Mouse (Mus musculus) mouse embryonic stem cell (cell line): ENCODE data around the gene Gm20765.
"Not testable (repeated sequence)": the region's sequence is repeated elsewhere in the genome, so short reads cannot be mapped to it uniquely, and the experiment has no call there.

Source experiments
- in situ Hi-C, 2 experiments: fragments of 300-500 bp; cut with MboI; formaldehyde crosslinking; loops; 1 replicate in 1 of 2; 3 replicates in 1 of 2; pipeline ENCODE4 v1.14.3; 2019 to 2020; ENCODE audit warnings: low sequenced_read_pairs in 2 of 2, low pct_unique_long_range_greater_than_20kb in 1 of 2, mixed read lengths in 1 of 2; ENCODE audit not compliant: unreplicated experiment in 1 of 2

Gm20765 gene

GRCm38 (mm10) chr10:104185233-104185632 is at the start of gene Gm20765:
Gene Gm20765 (plus strand): TSS chr10:104185533.
- in situ Hi-C loops: not testable (repeated sequence)

GRCm38 (mm10) chr10:104142687-104143086 is 42.6 kb upstream of the Gm20765 start, which contains the start of gene Gm21293:
Gene Gm21293 (plus strand): TSS chr10:104142987.
- in situ Hi-C loops: not testable (repeated sequence)

GRCm38 (mm10) chr10:104151197-104151596 is 34.1 kb upstream of the Gm20765 start, which contains the start of gene Gm6763:
Gene Gm6763 (plus strand): TSS chr10:104151497.
- in situ Hi-C loops: not testable (repeated sequence)

GRCm38 (mm10) chr10:104159706-104160105 is 25.6 kb upstream of the Gm20765 start, which contains the start of gene Gm8764:
Gene Gm8764 (plus strand): TSS chr10:104160006.
- in situ Hi-C loops: not testable (repeated sequence)

GRCm38 (mm10) chr10:104168215-104168614 is 17.1 kb upstream of the Gm20765 start, which contains the start of gene Gm21304:
Gene Gm21304 (plus strand): TSS chr10:104168515.
- in situ Hi-C loops: not testable (repeated sequence)

GRCm38 (mm10) chr10:104176724-104177123 is 8.6 kb upstream of the Gm20765 start, which contains the start of gene Gm21312:
Gene Gm21312 (plus strand): TSS chr10:104177024.
- in situ Hi-C loops: not testable (repeated sequence)

- in situ Hi-C loops: not testable (repeated sequence)
These were observed 8.4 kb downstream of the Gm20765 start, which contains the start of gene Gm4340 for GRCm38 (mm10) chr10:104193742-104194141. Gene Gm4340 (plus strand): TSS chr10:104194042.

GRCm38 (mm10) chr10:104209655-104210054 is 24.3 kb downstream of the Gm20765 start:
- in situ Hi-C loops: no loop called here

- in situ Hi-C loops: no loop called here
These were observed 25.1 kb downstream of the Gm20765 start for GRCm38 (mm10) chr10:104210268-104210990.

GRCm38 (mm10) chr10:104214527-104214926 is 29.2 kb downstream of the Gm20765 start:
- in situ Hi-C loops: no loop called here

GRCm38 (mm10) chr10:104220303-104221021 is 35.1 kb downstream of the Gm20765 start:
- in situ Hi-C loops: no loop called here
